Mouse (Mus musculus): ENCODE data around the gene Rbms3. TPM values are rescaled to one million over a fixed set of nuclear protein-coding genes. Genes with fewer than 3 reads are reported as not detected.

The Rbms3 gene
- total RNA-seq, 4 experiments from 2014 or later, result 18.3 to 45.0 (median 31.7) TPM

- no peak for DNase-seq
Observed at GRCm38 (mm10) chr9:116613276-116613675, 1016.4 kb downstream of the Rbms3 start.

GRCm38 (mm10) chr9:116596046-116596445 is 1033.7 kb downstream of the Rbms3 start:
- no peak for DNase-seq

- no peak for DNase-seq
Observed at GRCm38 (mm10) chr9:116592486-116592885, 1037.2 kb downstream of the Rbms3 start.

GRCm38 (mm10) chr9:116591071-116591470 is 1038.6 kb downstream of the Rbms3 start:
- DNase-seq, result no peak

- no peak for DNase-seq
Observed at GRCm38 (mm10) chr9:116569680-116570079, 1060.0 kb downstream of the Rbms3 start.

- no peak for DNase-seq
Observed at GRCm38 (mm10) chr9:116566711-116567110, 1063.0 kb downstream of the Rbms3 start.

GRCm38 (mm10) chr9:116557781-116558180 is 1071.9 kb downstream of the Rbms3 start:
- no peak for DNase-seq

GRCm38 (mm10) chr9:116556641-116557040 is 1073.1 kb downstream of the Rbms3 start:
- no peak for DNase-seq

GRCm38 (mm10) chr9:116553181-116553580 is 1076.5 kb downstream of the Rbms3 start:
- no peak for DNase-seq

GRCm38 (mm10) chr9:116546156-116546555 is 1083.6 kb downstream of the Rbms3 start:
- DNase-seq, result no peak

GRCm38 (mm10) chr9:116542793-116543192 is 1086.9 kb downstream of the Rbms3 start:
- no peak for DNase-seq

- no peak for DNase-seq
Observed at GRCm38 (mm10) chr9:116541976-116542375, 1087.7 kb downstream of the Rbms3 start.

- no peak for DNase-seq
Observed at GRCm38 (mm10) chr9:116535709-116536108, 1094.0 kb downstream of the Rbms3 start.

- no peak for DNase-seq
Observed at GRCm38 (mm10) chr9:116533381-116533780, 1096.3 kb downstream of the Rbms3 start.

GRCm38 (mm10) chr9:116531121-116531520 is 1098.6 kb downstream of the Rbms3 start:
- DNase-seq, result no peak

- DNase-seq, result no peak
Observed at GRCm38 (mm10) chr9:116524386-116524785, 1105.3 kb downstream of the Rbms3 start.
